Mouse (Mus musculus) MEL (cell line): ENCODE measurements around the gene Cdh13. TPM values are rescaled to one million over a fixed set of nuclear protein-coding genes. Genes with fewer than 3 reads are reported as not detected.

ENCODE experiments used
- DNase-seq: peaks from one replicate; pipeline ENCODE4 v3.0.0; 2011; ENCODE audit warnings: low read depth, low spot score
- H3K27ac ChIP-seq: 2 replicates; pipeline ENCODE4 v1.5.1; 2012; ENCODE audit warnings: low read depth, mild to moderate bottlenecking, control low read depth, low read length, moderate library complexity; ENCODE audit not compliant: control insufficient read depth
- H3K27me3 ChIP-seq, 2 experiments: fragments of 150-350 bp in 1 of 2; sonication (generic) in 1 of 2; 2 replicates each; pipeline ENCODE4 v1.6.1; 2012; ENCODE audit warnings: low read length in 2 of 2, mild to moderate bottlenecking in 2 of 2, improper control_type of control experiment in 1 of 2, moderate library complexity in 1 of 2; ENCODE audit not compliant: insufficient read depth in 2 of 2, control insufficient read depth in 1 of 2
- H3K36me3 ChIP-seq, 2 experiments: 2 replicates each; pipeline ENCODE4 v1.6.1; 2012 to 2014; ENCODE audit warnings: low read length in 2 of 2, improper control_type of control experiment in 1 of 2, inconsistent platforms in 1 of 2, mild to moderate bottlenecking in 1 of 2; ENCODE audit not compliant: insufficient read depth in 2 of 2, control insufficient read depth in 1 of 2
- H3K4me1 ChIP-seq, 2 experiments: fragments of 150-350 bp in 1 of 2; sonication (generic) in 1 of 2; 2 replicates each; pipeline ENCODE4 v1.6.1; 2012; ENCODE audit warnings: low read length in 2 of 2, improper control_type of control experiment in 1 of 2, mild to moderate bottlenecking in 1 of 2; ENCODE audit not compliant: insufficient read depth in 2 of 2, control insufficient read depth in 1 of 2
- H3K4me3 ChIP-seq, 2 experiments: fragments of 150-350 bp in 1 of 2; sonication (generic) in 1 of 2; 2 replicates each; pipeline ENCODE4 v1.5.1; 2012; ENCODE audit warnings: low read depth in 2 of 2, low read length in 2 of 2, mild to moderate bottlenecking in 2 of 2, moderate library complexity in 2 of 2, control low read depth in 1 of 2, improper control_type of control experiment in 1 of 2; ENCODE audit not compliant: control insufficient read depth in 1 of 2, insufficient read depth in 1 of 2
- H3K79me2 ChIP-seq: 2 replicates; pipeline ENCODE4 v1.6.1; 2012; ENCODE audit warnings: mild to moderate bottlenecking, low read length, moderate library complexity; ENCODE audit not compliant: control insufficient read depth, poor library complexity, insufficient read depth
- H3K9ac ChIP-seq: 2 replicates; pipeline ENCODE4 v1.6.1; 2012; ENCODE audit warnings: low read depth, mild to moderate bottlenecking, control low read depth, low read length, moderate library complexity; ENCODE audit not compliant: control insufficient read depth, poor library complexity, severe bottlenecking
- H3K9me3 ChIP-seq: fragments of 150-350 bp; sonication (generic); replicated peaks from 2 replicates; pipeline ENCODE4 v1.6.1; 2012; ENCODE audit warnings: mild to moderate bottlenecking, low read length, improper control_type of control experiment, moderate library complexity; ENCODE audit not compliant: insufficient read depth
- CHD2 ChIP-seq: IDR thresholded peaks from 2 replicates; pipeline ENCODE4 v1.6.1; 2011; ENCODE audit warnings: low read length, improper control_type of control experiment
- CTCF ChIP-seq, 3 experiments: IDR thresholded peaks in 2 of 3; conservative IDR thresholded peaks in 1 of 3; 2 replicates each; pipeline ENCODE4 v1.5.1; 2011 to 2012; ENCODE audit warnings: low read length in 3 of 3, low read depth in 2 of 3, mild to moderate bottlenecking in 2 of 3, improper control_type of control experiment in 1 of 3, inconsistent platforms in 1 of 3, mixed read lengths in 1 of 3, moderate library complexity in 1 of 3; ENCODE audit not compliant: control insufficient read depth in 1 of 3, insufficient read depth in 1 of 3, poor library complexity in 1 of 3, severe bottlenecking in 1 of 3
- E2F4 ChIP-seq: IDR thresholded peaks from 2 replicates; pipeline ENCODE4 v1.6.1; 2011; ENCODE audit warnings: low read depth, low read length, improper control_type of control experiment, borderline replicate concordance
- ELF1 ChIP-seq: IDR thresholded peaks from 2 replicates; pipeline ENCODE4 v1.6.1; 2014; ENCODE audit warnings: low read depth, mild to moderate bottlenecking, inconsistent platforms, low read length, improper control_type of control experiment, moderate library complexity
- ETS1 ChIP-seq: IDR thresholded peaks from 2 replicates; pipeline ENCODE4 v1.6.1; 2012; ENCODE audit warnings: low read depth, mild to moderate bottlenecking, inconsistent platforms, low read length, improper control_type of control experiment, moderate library complexity
- GABPA ChIP-seq: IDR thresholded peaks from 2 replicates; pipeline ENCODE4 v1.6.1; 2012; ENCODE audit warnings: low read depth, mild to moderate bottlenecking, inconsistent platforms, low read length, improper control_type of control experiment, moderate library complexity
- GATA1 ChIP-seq: IDR thresholded peaks from 2 replicates; pipeline ENCODE4 v1.6.1; 2011; ENCODE audit warnings: low read depth, low read length, improper control_type of control experiment
- HCFC1 ChIP-seq: IDR thresholded peaks from 2 replicates; pipeline ENCODE4 v1.6.1; 2012; ENCODE audit warnings: low read depth, mild to moderate bottlenecking, inconsistent platforms, low read length, improper control_type of control experiment, moderate library complexity
- KAT2A ChIP-seq: conservative IDR thresholded peaks from 2 replicates; pipeline ENCODE4 v1.6.1; 2012; ENCODE audit warnings: low read depth, low read length, improper control_type of control experiment, inconsistent platforms
- MAFK ChIP-seq: IDR thresholded peaks from 2 replicates; pipeline ENCODE4 v1.6.1; 2011; ENCODE audit warnings: low read depth, mild to moderate bottlenecking, low read length, improper control_type of control experiment, borderline replicate concordance
- MAX ChIP-seq: IDR thresholded peaks from 2 replicates; pipeline ENCODE4 v1.6.1; 2011; ENCODE audit warnings: low read length, improper control_type of control experiment
- MAZ ChIP-seq: IDR thresholded peaks from 2 replicates; pipeline ENCODE4 v1.6.1; 2012; ENCODE audit warnings: low read depth, mild to moderate bottlenecking, inconsistent platforms, low read length, improper control_type of control experiment
- MEF2A ChIP-seq: IDR thresholded peaks from 2 replicates; pipeline ENCODE4 v1.6.1; 2014; ENCODE audit warnings: low read depth, mild to moderate bottlenecking, inconsistent platforms, low read length, improper control_type of control experiment; ENCODE audit not compliant: poor library complexity, insufficient replicate concordance, severe bottlenecking; ENCODE audit errors: extremely low read depth
- MXI1 ChIP-seq: IDR thresholded peaks from 2 replicates; pipeline ENCODE4 v1.6.1; 2011; ENCODE audit warnings: mild to moderate bottlenecking, low read depth, low read length, improper control_type of control experiment
- MYB ChIP-seq: IDR thresholded peaks from 2 replicates; pipeline ENCODE4 v1.6.1; 2011; ENCODE audit warnings: mild to moderate bottlenecking, low read depth, low read length, improper control_type of control experiment
- MYC ChIP-seq: IDR thresholded peaks from 2 replicates; pipeline ENCODE4 v1.6.1; 2011; ENCODE audit warnings: low read depth, mild to moderate bottlenecking, low read length, improper control_type of control experiment, moderate library complexity
- NRF1 ChIP-seq: IDR thresholded peaks from 2 replicates; pipeline ENCODE4 v1.6.1; 2014; ENCODE audit warnings: low read depth, mild to moderate bottlenecking, inconsistent platforms, low read length, improper control_type of control experiment, moderate library complexity; ENCODE audit not compliant: poor library complexity, insufficient read depth, severe bottlenecking
- POLR2AphosphoS2 ChIP-seq: IDR thresholded peaks from 2 replicates; pipeline ENCODE4 v1.6.1; 2011; ENCODE audit warnings: low read length, improper control_type of control experiment
- POLR2AphosphoS5 ChIP-seq: IDR thresholded peaks from 2 replicates; pipeline ENCODE4 v1.6.1; 2012; ENCODE audit warnings: low read depth, borderline replicate concordance, mild to moderate bottlenecking, inconsistent platforms, low read length, moderate library complexity, mixed read lengths
- SIN3A ChIP-seq: IDR thresholded peaks from 2 replicates; pipeline ENCODE4 v1.6.1; 2012; ENCODE audit warnings: low read length, improper control_type of control experiment, inconsistent platforms
- TAL1 ChIP-seq: IDR thresholded peaks from 2 replicates; pipeline ENCODE4 v1.6.1; 2012; ENCODE audit warnings: mild to moderate bottlenecking, inconsistent platforms, low read length, moderate library complexity, mixed read lengths
- TCF12 ChIP-seq: IDR thresholded peaks from 2 replicates; pipeline ENCODE4 v1.6.1; 2014; ENCODE audit warnings: low read depth, mild to moderate bottlenecking, inconsistent platforms, low read length, improper control_type of control experiment, moderate library complexity
- UBTF ChIP-seq: IDR thresholded peaks from 2 replicates; pipeline ENCODE4 v1.6.1; 2012; ENCODE audit warnings: low read depth, mild to moderate bottlenecking, inconsistent platforms, low read length, improper control_type of control experiment, moderate library complexity, borderline replicate concordance; ENCODE audit not compliant: insufficient read depth
- USF1 ChIP-seq: IDR thresholded peaks from 2 replicates; pipeline ENCODE4 v1.6.1; 2014; ENCODE audit warnings: low read depth, mild to moderate bottlenecking, inconsistent platforms, low read length, improper control_type of control experiment, moderate library complexity
- ZC3H11A ChIP-seq: IDR thresholded peaks from 2 replicates; pipeline ENCODE4 v1.6.1; 2012; ENCODE audit warnings: low read depth, mild to moderate bottlenecking, inconsistent platforms, low read length, improper control_type of control experiment
- ZMIZ1 ChIP-seq: IDR thresholded peaks from 2 replicates; pipeline ENCODE4 v1.6.1; 2012; ENCODE audit warnings: low read depth, mild to moderate bottlenecking, inconsistent platforms, low read length, improper control_type of control experiment, moderate library complexity
- polyA plus RNA-seq, 2 experiments: library from polyadenylated mRNA; stranded (reverse) in 1 of 2; unstranded in 1 of 2; fragments of >175 nt in 1 of 2; fragments of >200 nt in 1 of 2; gene quantifications; 2 replicates each; pipeline versions ENCODE4 v1.2.1 to v1.2.4; 2012; ENCODE audit warnings: low replicate concordance in 2 of 2, low read depth in 1 of 2; ENCODE audit not compliant: insufficient read length in 2 of 2, insufficient read depth in 1 of 2, missing spikeins in 1 of 2
- total RNA-seq: library from RNA; depleted of rRNA; stranded (reverse); fragments of 300-350 nt; gene quantifications from 2 replicates; pipeline ENCODE4 v1.2.3, GENCODE M21; 2012

Cdh13 gene
- total and polyA plus RNA-seq, 3 experiments, result not detected

DNA sequence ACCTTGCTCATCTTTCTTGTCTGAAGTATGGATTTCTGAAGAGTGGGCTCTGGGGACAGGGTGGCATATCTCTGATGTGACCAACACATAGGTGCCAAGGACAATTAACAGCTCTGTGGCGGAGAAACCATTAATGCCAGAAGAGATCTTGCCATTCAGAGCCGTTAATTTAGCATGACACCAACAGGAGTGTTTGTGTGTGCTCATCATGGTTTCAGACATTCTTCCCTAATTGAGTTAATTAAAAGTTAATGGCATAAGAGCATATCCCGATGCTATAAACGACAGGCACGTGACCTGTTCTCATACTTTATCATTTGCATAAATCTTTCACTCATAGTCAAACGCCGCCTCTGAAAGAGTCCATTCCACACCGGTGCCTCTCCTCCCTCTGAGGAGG lies 600.8 kb downstream of the Cdh13 start:
- Histone ChIP-seq H3K27ac (no peak overlapping the region), H3K79me2 (no peaks in the 10 kb centered on the region), H3K4me1 (no peaks in the 10 kb centered on the region), H3K4me3 (no peak overlapping the region), H3K36me3 (no peaks in the 10 kb centered on the region), H3K9me3 (no peaks in the 10 kb centered on the region), H3K9ac (no peak overlapping the region), H3K27me3 (no peaks in the 10 kb centered on the region)
- TF ChIP-seq TCF12 (no peak), E2F4 (no peak), MYC (no peak), MAFK (no peak), ETS1 (no peak), MEF2A (no peak), POLR2AphosphoS5 (no peak)
- no peak for DNase-seq

DNA sequence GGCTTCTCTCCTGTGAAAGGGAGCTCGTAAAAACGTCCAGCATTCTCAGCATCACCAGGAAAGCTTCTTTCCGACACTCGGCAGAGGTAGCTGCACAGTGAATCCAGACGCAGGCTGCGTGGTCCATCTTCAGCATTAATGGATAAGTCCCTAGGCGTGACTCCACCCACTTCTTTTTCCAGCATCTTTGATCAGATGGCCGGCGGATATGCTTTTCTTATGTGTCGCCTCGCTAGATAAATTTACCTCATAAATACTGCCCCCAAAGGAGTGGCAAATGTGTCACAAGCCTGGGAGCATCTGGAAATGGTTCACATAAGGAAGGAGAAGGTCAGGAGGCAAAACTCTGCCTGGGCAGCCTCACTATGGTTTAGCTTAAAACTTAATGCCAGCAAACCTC lies 601.5 kb downstream of the Cdh13 start:
- no peaks in the 10 kb centered on the region for H3K9me3 ChIP-seq
- no peak for TF ChIP-seq POLR2AphosphoS2
- TF ChIP-seq ZMIZ1, result no peak
- no peak for TF ChIP-seq KAT2A
- TF ChIP-seq CHD2, result no peak
- no peak for TF ChIP-seq MYB
- TF ChIP-seq ELF1, result no peak
- TF ChIP-seq HCFC1, result no peak
- TF ChIP-seq MAZ, result no peak

DNA sequence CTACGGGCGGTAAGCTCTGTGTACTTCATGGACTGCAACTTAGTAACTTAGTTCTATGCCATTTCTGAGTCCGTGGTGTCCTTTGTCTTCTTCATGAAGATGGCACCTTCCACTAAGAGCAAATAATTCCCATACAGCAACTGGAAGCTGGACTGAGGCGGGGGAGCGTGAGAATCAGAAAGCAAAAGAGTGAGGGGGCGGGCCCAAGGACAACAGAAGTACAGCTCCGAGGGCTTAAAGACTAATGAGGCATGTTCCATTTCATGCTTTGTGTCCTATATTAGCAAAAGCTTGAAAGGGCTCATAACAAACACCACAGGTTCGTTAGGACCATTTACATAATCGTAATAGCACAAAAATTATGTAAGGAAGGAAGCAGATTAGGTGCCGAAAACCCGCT lies 618.9 kb downstream of the Cdh13 start:
- TF ChIP-seq MAFK (no peak), USF1 (no peak), ELF1 (no peak), KAT2A (no peak), MYB (no peak), GATA1 (no peak), UBTF (no peak), MXI1 (no peak), GABPA (no peak), NRF1 (no peak), ZC3H11A (no peak), POLR2AphosphoS2 (no peak), MYC (no peak), SIN3A (no peak), MAX (no peak), TAL1 (no peak), CTCF (IDR thresholded peaks at IDR 0.05 in 2 of 3, conservative IDR thresholded peaks at IDR 0.05 in 1 of 3; ENCODE audit: control insufficient read depth in 1 of 3, insufficient read depth in 1 of 3, low read depth in 2 of 3, low read length in 3 of 3, poor library complexity in 1 of 3, severe bottlenecking in 1 of 3) (no peak), TCF12 (no peak)
- no peak overlapping the region for H3K9ac ChIP-seq
- no peak overlapping the region for H3K4me3 ChIP-seq
- H3K27me3 ChIP-seq, result no peaks in the 10 kb centered on the region
- no peaks in the 10 kb centered on the region for H3K4me1 ChIP-seq
- H3K79me2 ChIP-seq, result no peaks in the 10 kb centered on the region
- no peak for DNase-seq
- no peaks in the 10 kb centered on the region for H3K9me3 ChIP-seq
- no peak overlapping the region for H3K27ac ChIP-seq
- no peaks in the 10 kb centered on the region for H3K36me3 ChIP-seq

More for the DNA sequence above, 601.5 kb downstream of the Cdh13 start:
- Histone ChIP-seq H3K9ac (no peak overlapping the region), H3K27ac (no peak overlapping the region), H3K4me3 (no peak overlapping the region), H3K27me3 (no peaks in the 10 kb centered on the region), H3K79me2 (no peaks in the 10 kb centered on the region), H3K36me3 (no peaks in the 10 kb centered on the region), H3K4me1 (no peaks in the 10 kb centered on the region)
- no peak for DNase-seq
